Mouse (Mus musculus) liver, embryonic 15.5 days (tissue): Measurements from ENCODE around the gene Tspan18. TPM values are rescaled to one million over a fixed set of nuclear protein-coding genes. Genes with fewer than 3 reads are reported as not detected.

ENCODE experiments used
- ATAC-seq: fragments of 200-750 bp; cut with Nextera tagmentation; 2 replicates; pipeline ENCODE4 v1.8.0; 2017; ENCODE audit warnings: moderate number of reproducible peaks, mild to moderate bottlenecking, moderate library complexity; ENCODE audit not compliant: insufficient read depth
- H3K27ac ChIP-seq: fragments of 300-500 bp; sonication (generic); replicated peaks from 2 replicates; pipeline ENCODE4 v1.5.1; 2015; ENCODE audit warnings: mild to moderate bottlenecking, inconsistent platforms
- H3K27me3 ChIP-seq: fragments of 300-500 bp; sonication (generic); 2 replicates; pipeline ENCODE4 v1.6.1; 2015; ENCODE audit warnings: mild to moderate bottlenecking, inconsistent platforms
- H3K36me3 ChIP-seq: fragments of 300-500 bp; sonication (generic); replicated peaks from 2 replicates; pipeline ENCODE4 v1.6.1; 2015; ENCODE audit warnings: moderate library complexity, mild to moderate bottlenecking, inconsistent platforms
- H3K4me1 ChIP-seq: fragments of 300-500 bp; sonication (generic); replicated peaks from 2 replicates; pipeline ENCODE4 v1.6.1; 2015; ENCODE audit warnings: inconsistent platforms
- H3K4me2 ChIP-seq: fragments of 300-500 bp; sonication (generic); 2 replicates; pipeline ENCODE4 v1.6.1; 2015; ENCODE audit warnings: moderate library complexity, mild to moderate bottlenecking, inconsistent platforms
- H3K4me3 ChIP-seq: fragments of 300-500 bp; sonication (generic); replicated peaks from 2 replicates; pipeline ENCODE4 v1.5.1; 2015; ENCODE audit warnings: mild to moderate bottlenecking, inconsistent platforms
- H3K9ac ChIP-seq: fragments of 300-500 bp; sonication (generic); 2 replicates; pipeline ENCODE4 v1.6.1; 2015; ENCODE audit warnings: moderate library complexity, mild to moderate bottlenecking, inconsistent platforms
- H3K9me3 ChIP-seq: fragments of 300-500 bp; sonication (generic); replicated peaks from 2 replicates; pipeline ENCODE4 v1.6.1; 2016; ENCODE audit warnings: inconsistent platforms
- WGBS: fragments of 180-500 bp; shearing (Covaris S2); methylation state at CpG from one replicate; pipeline ENCODE4 v1.1.7; 2015; ENCODE audit warnings: mixed read lengths; ENCODE audit not compliant: insufficient replicate concordance; 5-methylcytosine and 5-hydroxymethylcytosine counted together
- polyA plus RNA-seq: library from polyadenylated mRNA; unstranded; fragments of >200 nt; fragmentation: Nextera tagmentation; extraction: Ambion mirVana; gene quantifications from 2 replicates; pipeline ENCODE4 v1.2.1, GENCODE M21; 2015

The Tspan18 gene
- polyA plus RNA-seq, 1 experiment from 2014 or later: 2.7 TPM

- Histone ChIP-seq H3K4me1 (0 out of 2 replicates have a peak, but pooled peaks cover 4% of the 10 kb centered on the region), H3K9ac (no peak overlapping the region), H3K9me3 (no peaks in the 10 kb centered on the region), H3K4me3 (no peak overlapping the region), H3K27ac (no peak overlapping the region), H3K36me3 (no peaks in the 10 kb centered on the region), H3K4me2 (no peak overlapping the region), H3K27me3 (no peaks in the 10 kb centered on the region)
- 65% methylated on average over 2 of the region's 2 CpGs for WGBS
- ATAC-seq: no peak
These were observed 121.4 kb downstream of the Tspan18 start for GRCm38 (mm10) chr2:93212865-93213264.

GRCm38 (mm10) chr2:93212386-93212785 is 121.9 kb downstream of the Tspan18 start:
- ATAC-seq: no peak
- WGBS: 57% methylated on average over 2 of the region's 2 CpGs

GRCm38 (mm10) chr2:93206126-93206525 is 128.2 kb downstream of the Tspan18 start:
- Histone ChIP-seq H3K4me1 (no peaks in the 10 kb centered on the region), H3K4me2 (no peak overlapping the region), H3K9ac (no peak overlapping the region), H3K9me3 (no peaks in the 10 kb centered on the region), H3K4me3 (no peak overlapping the region), H3K36me3 (no peaks in the 10 kb centered on the region), H3K27ac (no peak overlapping the region), H3K27me3 (no peaks in the 10 kb centered on the region)
- 68% methylated on average over 1 of the region's 1 CpGs for WGBS
- no peak for ATAC-seq

More at GRCm38 (mm10) chr2:93212386-93212785, 121.9 kb downstream of the Tspan18 start:
- H3K4me3 ChIP-seq: no peak overlapping the region
- no peak overlapping the region for H3K9ac ChIP-seq
- H3K27ac ChIP-seq: no peak overlapping the region
- no peaks in the 10 kb centered on the region for H3K9me3 ChIP-seq
- H3K27me3 ChIP-seq: no peaks in the 10 kb centered on the region
- no peak overlapping the region for H3K4me2 ChIP-seq
- H3K36me3 ChIP-seq: no peaks in the 10 kb centered on the region
- H3K4me1 ChIP-seq: 0 out of 2 replicates have a peak, but pooled peaks cover 4% of the 10 kb centered on the region

GRCm38 (mm10) chr2:93204571-93204970 is 129.7 kb downstream of the Tspan18 start:
- Histone ChIP-seq H3K9ac (no peak overlapping the region), H3K4me1 (0 out of 2 replicates have a peak, but pooled peaks cover 2% of the 10 kb centered on the region), H3K4me2 (no peak overlapping the region), H3K4me3 (no peak overlapping the region), H3K36me3 (no peaks in the 10 kb centered on the region), H3K27me3 (no peaks in the 10 kb centered on the region), H3K9me3 (no peaks in the 10 kb centered on the region), H3K27ac (no peak overlapping the region)
- ATAC-seq: no peak
- WGBS: 56% methylated on average over 6 of the region's 6 CpGs

- Histone ChIP-seq H3K36me3 (no peaks in the 10 kb centered on the region), H3K27ac (no peak overlapping the region), H3K9ac (no peak overlapping the region), H3K9me3 (no peaks in the 10 kb centered on the region), H3K4me2 (no peak overlapping the region), H3K4me1 (0 out of 2 replicates have a peak, but pooled peaks cover 2% of the 10 kb centered on the region), H3K4me3 (no peak overlapping the region), H3K27me3 (no peaks in the 10 kb centered on the region)
- 35% methylated on average over 10 of the region's 10 CpGs for WGBS
- no peak for ATAC-seq
These were observed 130.6 kb downstream of the Tspan18 start for GRCm38 (mm10) chr2:93203682-93204081.

GRCm38 (mm10) chr2:93202782-93203181 is 131.5 kb downstream of the Tspan18 start:
- WGBS: 18% methylated on average over 1 of the region's 1 CpGs
- no peak for ATAC-seq
- Histone ChIP-seq H3K4me3 (no peak overlapping the region), H3K9ac (no peak overlapping the region), H3K4me2 (no peak overlapping the region), H3K27me3 (no peaks in the 10 kb centered on the region), H3K4me1 (0 out of 2 replicates have a peak, but pooled peaks cover 2% of the 10 kb centered on the region), H3K27ac (no peak overlapping the region), H3K36me3 (no peaks in the 10 kb centered on the region), H3K9me3 (no peaks in the 10 kb centered on the region)

- no peak for ATAC-seq
- Histone ChIP-seq H3K4me2 (no peak overlapping the region), H3K4me1 (0 out of 2 replicates have a peak, but pooled peaks cover 2% of the 10 kb centered on the region), H3K9me3 (no peaks in the 10 kb centered on the region), H3K27ac (no peak overlapping the region), H3K9ac (no peak overlapping the region), H3K27me3 (no peaks in the 10 kb centered on the region), H3K4me3 (no peak overlapping the region), H3K36me3 (no peaks in the 10 kb centered on the region)
- WGBS: 65% methylated on average over 3 of the region's 3 CpGs
These were observed 132.3 kb downstream of the Tspan18 start for GRCm38 (mm10) chr2:93201997-93202396.

GRCm38 (mm10) chr2:93200681-93201340 is 133.5 kb downstream of the Tspan18 start:
- Histone ChIP-seq H3K9ac (no peak overlapping the region), H3K4me2 (no peak overlapping the region), H3K4me1 (0 out of 2 replicates have a peak, but pooled peaks cover 2% of the 10 kb centered on the region), H3K9me3 (no peaks in the 10 kb centered on the region), H3K27me3 (0 out of 2 replicates have a peak, but pooled peaks cover 3% of the 10 kb centered on the region), H3K4me3 (no peak overlapping the region), H3K36me3 (no peaks in the 10 kb centered on the region), H3K27ac (no peak overlapping the region)
- 46% methylated on average over 10 of the region's 10 CpGs for WGBS
- ATAC-seq: no peak

GRCm38 (mm10) chr2:93199531-93199974 is 134.8 kb downstream of the Tspan18 start:
- WGBS: 37% methylated on average over 13 of the region's 13 CpGs
- Histone ChIP-seq H3K36me3 (no peaks in the 10 kb centered on the region), H3K9ac (no peak overlapping the region), H3K4me3 (no peak overlapping the region), H3K9me3 (no peaks in the 10 kb centered on the region), H3K27me3 (0 out of 2 replicates have a peak, but pooled peaks cover 3% of the 10 kb centered on the region), H3K4me1 (0 out of 2 replicates have a peak, but pooled peaks cover 2% of the 10 kb centered on the region), H3K27ac (no peak overlapping the region), H3K4me2 (no peak overlapping the region)
- no peak for ATAC-seq

GRCm38 (mm10) chr2:93198846-93199245 is 135.5 kb downstream of the Tspan18 start:
- H3K9ac ChIP-seq: no peak overlapping the region
- H3K4me3 ChIP-seq: no peak overlapping the region
- 0 out of 2 replicates have a peak, but pooled peaks cover 2% of the 10 kb centered on the region for H3K4me1 ChIP-seq
- H3K4me2 ChIP-seq: no peak overlapping the region
- WGBS: 7% methylated on average over 3 of the region's 3 CpGs
- H3K9me3 ChIP-seq: no peaks in the 10 kb centered on the region
- ATAC-seq: no peak
- H3K36me3 ChIP-seq: no peaks in the 10 kb centered on the region
- H3K27ac ChIP-seq: no peak overlapping the region
- 0 out of 2 replicates have a peak, but pooled peaks cover 3% of the 10 kb centered on the region for H3K27me3 ChIP-seq

- Histone ChIP-seq H3K4me3 (no peak overlapping the region), H3K27me3 (peaks cover 20% of the 10 kb centered on the region), H3K27ac (no peak overlapping the region), H3K36me3 (no peaks in the 10 kb centered on the region), H3K9ac (no peak overlapping the region), H3K4me1 (peaks cover 15% of the 10 kb centered on the region), H3K9me3 (no peaks in the 10 kb centered on the region), H3K4me2 (no peak overlapping the region)
- ATAC-seq: no peak
- 32% methylated on average over 4 of the region's 4 CpGs for WGBS
These were observed 140.5 kb downstream of the Tspan18 start for GRCm38 (mm10) chr2:93193806-93194205.
